Comparison of ENCODE assay signal across 41 mouse cellular contexts in genomic region chr3:93708969-93709637, GRCm38 (mm10). TPM values are rescaled to one million over a fixed set of nuclear protein-coding genes. Genes with fewer than 3 reads are reported as not detected.
"Had no signal": no experiment of that assay in that cellular context is flagged by ENCODE, and none has a peak within 500 bp of the region (broad histone marks: within the 10 kb centered on the region; RNA-seq: fewer than 3 reads in every experiment).

No protein-coding gene starts in this region.

RNA-seq across cellular contexts. Expression of gene Gm37596, which starts 16.2 kb away (rescaled TPM):
- total RNA-seq: heart, postnatal 10 days; heart, postnatal 14 days; heart, postnatal 25 days; heart, postnatal 36 days; heart, postnatal 4 days; hematopoietic stem cell, adult 5-6 weeks; hindbrain, postnatal 0 days; layer of hippocampus, adult 18-20 months; layer of hippocampus, adult 2 months; layer of hippocampus, adult 8-10 months; layer of hippocampus, postnatal 10 days; layer of hippocampus, postnatal 14 days; layer of hippocampus, postnatal 25 days; layer of hippocampus, postnatal 36 days; left cerebral cortex, adult 18-20 months; left cerebral cortex, adult 2 months; left cerebral cortex, adult 8-10 months had no signal
- polyA plus RNA-seq: heart, embryonic 12.5 days; heart, embryonic 13.5 days; heart, embryonic 14.5 days; heart, embryonic 15.5 days; heart, embryonic 16.5 days; heart, postnatal 0 days; hindbrain, embryonic 10.5 days; hindbrain, embryonic 11.5 days; hindbrain, embryonic 12.5 days; hindbrain, embryonic 13.5 days; hindbrain, embryonic 14.5 days; hindbrain, embryonic 15.5 days; hindbrain, embryonic 16.5 days; hindbrain, postnatal 0 days; intestine, embryonic 14.5 days; intestine, embryonic 15.5 days; intestine, embryonic 16.5 days; intestine, postnatal 0 days; kidney, adult 2 months; kidney, embryonic 14.5 days; kidney, embryonic 15.5 days; kidney, embryonic 16.5 days; kidney, postnatal 0 days; large intestine, adult 2 months had no signal

RNA-seq across cellular contexts. Expression of gene Tdpoz1, which starts 33.0 kb away (rescaled TPM):
- total RNA-seq: heart, postnatal 10 days; heart, postnatal 14 days; heart, postnatal 25 days; heart, postnatal 36 days; heart, postnatal 4 days; hematopoietic stem cell, adult 5-6 weeks; hindbrain, postnatal 0 days; layer of hippocampus, adult 18-20 months; layer of hippocampus, adult 2 months; layer of hippocampus, adult 8-10 months; layer of hippocampus, postnatal 10 days; layer of hippocampus, postnatal 14 days; layer of hippocampus, postnatal 25 days; layer of hippocampus, postnatal 36 days; left cerebral cortex, adult 18-20 months; left cerebral cortex, adult 2 months; left cerebral cortex, adult 8-10 months had no signal
- polyA plus RNA-seq: heart, embryonic 12.5 days; heart, embryonic 13.5 days; heart, embryonic 14.5 days; heart, embryonic 15.5 days; heart, embryonic 16.5 days; heart, postnatal 0 days; hindbrain, embryonic 10.5 days; hindbrain, embryonic 11.5 days; hindbrain, embryonic 12.5 days; hindbrain, embryonic 13.5 days; hindbrain, embryonic 14.5 days; hindbrain, embryonic 15.5 days; hindbrain, embryonic 16.5 days; hindbrain, postnatal 0 days; inflammation-experienced regulatory T-cells, adult 6 months; intestine, embryonic 14.5 days; intestine, embryonic 15.5 days; intestine, embryonic 16.5 days; intestine, postnatal 0 days; kidney, adult 2 months; kidney, embryonic 14.5 days; kidney, embryonic 15.5 days; kidney, embryonic 16.5 days; kidney, postnatal 0 days; large intestine, adult 2 months had no signal

RNA-seq across cellular contexts. Expression of gene Tdpoz2, which starts 56.6 kb away (rescaled TPM):
- total RNA-seq: heart, postnatal 10 days; heart, postnatal 14 days; heart, postnatal 25 days; heart, postnatal 36 days; heart, postnatal 4 days; hematopoietic stem cell, adult 5-6 weeks; hindbrain, postnatal 0 days; layer of hippocampus, adult 18-20 months; layer of hippocampus, adult 2 months; layer of hippocampus, adult 8-10 months; layer of hippocampus, postnatal 10 days; layer of hippocampus, postnatal 14 days; layer of hippocampus, postnatal 25 days; layer of hippocampus, postnatal 36 days; left cerebral cortex, adult 18-20 months; left cerebral cortex, adult 2 months; left cerebral cortex, adult 8-10 months had no signal
- polyA plus RNA-seq: heart, embryonic 12.5 days; heart, embryonic 13.5 days; heart, embryonic 14.5 days; heart, embryonic 15.5 days; heart, embryonic 16.5 days; heart, postnatal 0 days; hindbrain, embryonic 10.5 days; hindbrain, embryonic 11.5 days; hindbrain, embryonic 12.5 days; hindbrain, embryonic 13.5 days; hindbrain, embryonic 14.5 days; hindbrain, embryonic 15.5 days; hindbrain, embryonic 16.5 days; hindbrain, postnatal 0 days; inflammation-experienced regulatory T-cells, adult 6 months; intestine, embryonic 14.5 days; intestine, embryonic 15.5 days; intestine, embryonic 16.5 days; intestine, postnatal 0 days; kidney, adult 2 months; kidney, embryonic 14.5 days; kidney, embryonic 15.5 days; kidney, embryonic 16.5 days; kidney, postnatal 0 days; large intestine, adult 2 months had no signal
